Mouse (Mus musculus): ENCODE data around the gene 1700001P01Rik.

- TF ChIP-seq CTCF (IDR thresholded peaks at IDR 0.05; ENCODE audit: insufficient read depth, low read length): no peak
- TF ChIP-seq POLR2A (IDR thresholded peaks at IDR 0.05; ENCODE audit: borderline replicate concordance, extremely low read depth, low read depth, low read length): no peak
Observed at GRCm38 (mm10) chr11:97736645-97737044, 39.1 kb downstream of the 1700001P01Rik start.
